ENCODE assay signal across 23 mouse cellular contexts in the genomic region with DNA sequence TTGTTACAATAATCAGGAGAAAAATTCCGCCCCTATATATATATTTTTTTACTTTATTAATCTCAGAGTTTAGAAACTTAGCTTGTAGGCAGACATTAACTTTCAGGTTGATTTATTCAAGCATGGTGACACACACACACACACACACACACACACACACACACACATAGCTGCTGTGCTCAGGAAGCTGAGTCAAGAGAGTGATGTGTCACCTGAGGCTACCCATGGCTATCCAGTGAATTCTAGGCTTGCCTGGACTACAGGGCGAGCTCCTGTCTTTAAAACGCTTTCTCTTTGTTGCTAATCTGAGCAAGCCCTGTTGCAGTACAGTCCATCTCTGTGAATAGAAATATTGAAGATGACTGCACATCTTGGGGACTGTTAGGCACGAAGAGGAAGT.
"Had no signal": no experiment of that assay in that cellular context is flagged by ENCODE, and none has a peak within 500 bp of the region (broad histone marks: within the 10 kb centered on the region; RNA-seq: fewer than 3 reads in every experiment).

No protein-coding gene starts in this region.

- H3K36me3 ChIP-seq: heart, embryonic 13.5 days; heart, embryonic 15.5 days; hindbrain, embryonic 13.5 days; intestine, embryonic 15.5 days; limb, embryonic 13.5 days; limb, embryonic 15.5 days; liver, embryonic 12.5 days had no signal

- H3K9ac ChIP-seq: heart, embryonic 13.5 days; heart, embryonic 15.5 days; intestine, embryonic 15.5 days; limb, embryonic 13.5 days; limb, embryonic 15.5 days; liver, embryonic 12.5 days; liver, embryonic 14.5 days had no signal

- H3K27me3 ChIP-seq: heart, embryonic 13.5 days; heart, embryonic 15.5 days; hindbrain, embryonic 13.5 days; intestine, embryonic 15.5 days; limb, embryonic 13.5 days; limb, embryonic 15.5 days had no signal

- DNase-seq: gastrocnemius, postnatal 14 days; gastrocnemius, postnatal 36 days; heart, adult 2 months; heart, postnatal 14 days; heart, postnatal 36 days; kidney, adult 18-20 months; kidney, adult 8-10 months; kidney, postnatal 10 days; kidney, postnatal 25 days; kidney, postnatal 4 days; lung, adult 18-20 months had no signal

- H3K4me1 ChIP-seq: heart, embryonic 15.5 days; limb, embryonic 15.5 days; liver, embryonic 12.5 days had no signal

- ATAC-seq: inflammation-experienced regulatory T-cells, adult 6 months; intestine, embryonic 15.5 days; intestine, postnatal 0 days; liver, embryonic 12.5 days had no signal

- H3K4me2 ChIP-seq: heart, embryonic 11.5 days; heart, embryonic 13.5 days; heart, embryonic 15.5 days; hindbrain, embryonic 13.5 days; intestine, embryonic 15.5 days; limb, embryonic 13.5 days; limb, embryonic 15.5 days; liver, embryonic 12.5 days had no signal

- H3K9me3 ChIP-seq: heart, embryonic 13.5 days; heart, embryonic 15.5 days; hindbrain, embryonic 13.5 days; intestine, embryonic 15.5 days; limb, embryonic 13.5 days; limb, embryonic 15.5 days; liver, embryonic 12.5 days had no signal

- H3K4me3 ChIP-seq: heart, adult 2 months; heart, embryonic 13.5 days; heart, embryonic 15.5 days; hindbrain, embryonic 13.5 days; intestine, embryonic 15.5 days; layer of hippocampus, adult 2 months; limb, embryonic 13.5 days; limb, embryonic 15.5 days; liver, embryonic 12.5 days had no signal

- H3K27ac ChIP-seq: heart, adult 2 months; heart, embryonic 13.5 days; heart, embryonic 15.5 days; intestine, embryonic 15.5 days; layer of hippocampus, adult 2 months; limb, embryonic 13.5 days; limb, embryonic 15.5 days; liver, embryonic 12.5 days; liver, embryonic 14.5 days had no signal
